Mouse (Mus musculus): ENCODE results near the gene Dlec1. TPM values are rescaled to one million over a fixed set of nuclear protein-coding genes. Genes with fewer than 3 reads are reported as not detected.

Gene Dlec1
- polyA plus RNA-seq, 1 experiment from 2014 or later: 0.55 TPM

GRCm38 (mm10) chr9:119067601-119068000, 34.7 kb upstream of the Dlec1 start:
- Histone ChIP-seq H3K4me3 (ENCODE audit: control insufficient read depth in 1 of 2, insufficient read depth in 1 of 2, low read depth in 1 of 2, low read length in 2 of 2) (no peak overlapping the region), H3K4me1 (ENCODE audit: control insufficient read depth in 2 of 2, insufficient read depth in 2 of 2, low read length in 2 of 2) (peaks cover 3 to 9% of the 10 kb centered on the region in 2 experiments; a peak in 2 of 4 replicates), H3K9ac (ENCODE audit: low read length) (no peak overlapping the region), H3K36me3 (ENCODE audit: control insufficient read depth, insufficient read depth, low read length) (peaks cover 15% of the 10 kb centered on the region), H3K27ac (replicated peaks in 1 of 2; ENCODE audit: control insufficient read depth in 1 of 2, insufficient read depth in 1 of 2, low read depth in 2 of 2, low read length in 2 of 2) (no peak overlapping the region), H3K27me3 (ENCODE audit: control insufficient read depth, insufficient read depth, low read length) (no peaks in the 10 kb centered on the region), H3K9me3 (ENCODE audit: control insufficient read depth, low read length) (no peaks in the 10 kb centered on the region), H3K4me2 (ENCODE audit: low read length) (no peak overlapping the region)
- 3% methylated on average over 6 of the region's 6 CpGs for WGBS
- ATAC-seq (ENCODE audit: insufficient number of reproducible peaks, insufficient read depth, low FRiP score, low read depth): no peak

GRCm38 (mm10) chr9:119068266-119068665, 34.0 kb upstream of the Dlec1 start:
- H3K4me2 ChIP-seq (ENCODE audit: low read length): no peak overlapping the region
- ATAC-seq (ENCODE audit: insufficient number of reproducible peaks, insufficient read depth, low FRiP score, low read depth): no peak
- WGBS: 75% methylated on average over 11 of the region's 11 CpGs
- H3K9me3 ChIP-seq (ENCODE audit: control insufficient read depth, low read length): no peaks in the 10 kb centered on the region
- H3K4me1 ChIP-seq (ENCODE audit: control insufficient read depth in 2 of 2, insufficient read depth in 2 of 2, low read length in 2 of 2): peaks cover 4 to 10% of the 10 kb centered on the region in 2 experiments
- no peak overlapping the region for H3K4me3 ChIP-seq (ENCODE audit: control insufficient read depth in 1 of 2, insufficient read depth in 1 of 2, low read depth in 1 of 2, low read length in 2 of 2)
- H3K27me3 ChIP-seq (ENCODE audit: control insufficient read depth, insufficient read depth, low read length): no peaks in the 10 kb centered on the region
- no peak overlapping the region for H3K9ac ChIP-seq (ENCODE audit: low read length)
- H3K27ac ChIP-seq (replicated peaks in 1 of 2; ENCODE audit: control insufficient read depth in 1 of 2, insufficient read depth in 1 of 2, low read depth in 2 of 2, low read length in 2 of 2): no peak overlapping the region
- H3K36me3 ChIP-seq (ENCODE audit: control insufficient read depth, insufficient read depth, low read length): peaks cover 22% of the 10 kb centered on the region

- Histone ChIP-seq H3K27ac (replicated peaks in 1 of 2; ENCODE audit: control insufficient read depth in 1 of 2, insufficient read depth in 1 of 2, low read depth in 2 of 2, low read length in 2 of 2) (no peak overlapping the region), H3K4me2 (ENCODE audit: low read length) (no peak overlapping the region), H3K36me3 (ENCODE audit: control insufficient read depth, insufficient read depth, low read length) (peaks cover 40% of the 10 kb centered on the region), H3K4me1 (ENCODE audit: control insufficient read depth in 2 of 2, insufficient read depth in 2 of 2, low read length in 2 of 2) (peaks cover 9 to 12% of the 10 kb centered on the region in 2 experiments), H3K9me3 (ENCODE audit: control insufficient read depth, low read length) (no peaks in the 10 kb centered on the region), H3K9ac (ENCODE audit: low read length) (no peak overlapping the region), H3K4me3 (ENCODE audit: control insufficient read depth in 1 of 2, insufficient read depth in 1 of 2, low read depth in 1 of 2, low read length in 2 of 2) (no peak overlapping the region), H3K27me3 (ENCODE audit: control insufficient read depth, insufficient read depth, low read length) (no peaks in the 10 kb centered on the region)
- 58% methylated on average over 13 of the region's 13 CpGs for WGBS
- ATAC-seq (ENCODE audit: insufficient number of reproducible peaks, insufficient read depth, low FRiP score, low read depth): no peak
Observed at GRCm38 (mm10) chr9:119070173-119070825, 32.0 kb upstream of the Dlec1 start.

GRCm38 (mm10) chr9:119071786-119072185, 30.5 kb upstream of the Dlec1 start:
- no peak overlapping the region for H3K4me3 ChIP-seq (ENCODE audit: control insufficient read depth in 1 of 2, insufficient read depth in 1 of 2, low read depth in 1 of 2, low read length in 2 of 2)
- no peaks in the 10 kb centered on the region for H3K9me3 ChIP-seq (ENCODE audit: control insufficient read depth, low read length)
- no peaks in the 10 kb centered on the region for H3K27me3 ChIP-seq (ENCODE audit: control insufficient read depth, insufficient read depth, low read length)
- 75% methylated on average over 9 of the region's 9 CpGs for WGBS
- H3K27ac ChIP-seq (replicated peaks in 1 of 2; ENCODE audit: control insufficient read depth in 1 of 2, insufficient read depth in 1 of 2, low read depth in 2 of 2, low read length in 2 of 2): no peak overlapping the region
- peaks cover 12 to 14% of the 10 kb centered on the region in 2 experiments for H3K4me1 ChIP-seq (ENCODE audit: control insufficient read depth in 2 of 2, insufficient read depth in 2 of 2, low read length in 2 of 2)
- ATAC-seq (ENCODE audit: insufficient number of reproducible peaks, insufficient read depth, low FRiP score, low read depth): no peak
- H3K9ac ChIP-seq (ENCODE audit: low read length): no peak overlapping the region
- H3K4me2 ChIP-seq (ENCODE audit: low read length): no peak overlapping the region
- peaks cover 50% of the 10 kb centered on the region for H3K36me3 ChIP-seq (ENCODE audit: control insufficient read depth, insufficient read depth, low read length)

- H3K27ac ChIP-seq (replicated peaks in 1 of 2; ENCODE audit: control insufficient read depth in 1 of 2, insufficient read depth in 1 of 2, low read depth in 2 of 2, low read length in 2 of 2): peak overlapping the region; percentile 2 to 28; a peak in 2 of 4 replicates
- peaks cover 59% of the 10 kb centered on the region for H3K36me3 ChIP-seq (ENCODE audit: control insufficient read depth, insufficient read depth, low read length)
- 66% methylated on average over 15 of the region's 15 CpGs for WGBS
- H3K4me3 ChIP-seq (ENCODE audit: control insufficient read depth in 1 of 2, insufficient read depth in 1 of 2, low read depth in 1 of 2, low read length in 2 of 2): no peak overlapping the region
- H3K27me3 ChIP-seq (ENCODE audit: control insufficient read depth, insufficient read depth, low read length): no peaks in the 10 kb centered on the region
- no peak for ATAC-seq (ENCODE audit: insufficient number of reproducible peaks, insufficient read depth, low FRiP score, low read depth)
- no peaks in the 10 kb centered on the region for H3K9me3 ChIP-seq (ENCODE audit: control insufficient read depth, low read length)
- H3K4me1 ChIP-seq (ENCODE audit: control insufficient read depth in 2 of 2, insufficient read depth in 2 of 2, low read length in 2 of 2): peaks cover 12 to 14% of the 10 kb centered on the region in 2 experiments
- H3K9ac ChIP-seq (ENCODE audit: low read length): 0 out of 2 replicates have a peak overlapping the region, but pooled peaks have one; percentile 11
- H3K4me2 ChIP-seq (ENCODE audit: low read length): no peak overlapping the region
Observed at GRCm38 (mm10) chr9:119073184-119073895, 28.9 kb upstream of the Dlec1 start.

- Histone ChIP-seq H3K4me2 (ENCODE audit: low read length) (no peak overlapping the region), H3K36me3 (ENCODE audit: control insufficient read depth, insufficient read depth, low read length) (peaks cover 80% of the 10 kb centered on the region), H3K27ac (replicated peaks in 1 of 2; ENCODE audit: control insufficient read depth in 1 of 2, insufficient read depth in 1 of 2, low read depth in 2 of 2, low read length in 2 of 2) (no peak overlapping the region), H3K4me1 (ENCODE audit: control insufficient read depth in 2 of 2, insufficient read depth in 2 of 2, low read length in 2 of 2) (peaks cover 6 to 11% of the 10 kb centered on the region in 2 experiments), H3K4me3 (ENCODE audit: control insufficient read depth in 1 of 2, insufficient read depth in 1 of 2, low read depth in 1 of 2, low read length in 2 of 2) (no peak overlapping the region), H3K27me3 (ENCODE audit: control insufficient read depth, insufficient read depth, low read length) (no peaks in the 10 kb centered on the region), H3K9me3 (ENCODE audit: control insufficient read depth, low read length) (no peaks in the 10 kb centered on the region), H3K9ac (ENCODE audit: low read length) (no peak overlapping the region)
- ATAC-seq (ENCODE audit: insufficient number of reproducible peaks, insufficient read depth, low FRiP score, low read depth): peak; percentile 48; the same call in 1 of the 2 replicates
- 51% methylated on average over 16 of the region's 16 CpGs for WGBS
Observed at GRCm38 (mm10) chr9:119075685-119076084, 26.6 kb upstream of the Dlec1 start.

- peaks cover 60% of the 10 kb centered on the region for H3K36me3 ChIP-seq (ENCODE audit: control insufficient read depth, insufficient read depth, low read length)
Observed at GRCm38 (mm10) chr9:119080040-119080675, 22.1 kb upstream of the Dlec1 start.

More at GRCm38 (mm10) chr9:119080040-119080675, 22.1 kb upstream of the Dlec1 start:
- 76% methylated on average over 5 of the region's 5 CpGs for WGBS
- no peaks in the 10 kb centered on the region for H3K9me3 ChIP-seq (ENCODE audit: control insufficient read depth, low read length)
- H3K4me1 ChIP-seq (ENCODE audit: control insufficient read depth in 2 of 2, insufficient read depth in 2 of 2, low read length in 2 of 2): peaks cover 14 to 26% of the 10 kb centered on the region in 2 experiments
- no peak for ATAC-seq (ENCODE audit: insufficient number of reproducible peaks, insufficient read depth, low FRiP score, low read depth)
- no peaks in the 10 kb centered on the region for H3K27me3 ChIP-seq (ENCODE audit: control insufficient read depth, insufficient read depth, low read length)
- no peak overlapping the region for H3K4me2 ChIP-seq (ENCODE audit: low read length)
- H3K9ac ChIP-seq (ENCODE audit: low read length): no peak overlapping the region
- no peak overlapping the region for H3K27ac ChIP-seq (replicated peaks in 1 of 2; ENCODE audit: control insufficient read depth in 1 of 2, insufficient read depth in 1 of 2, low read depth in 2 of 2, low read length in 2 of 2)
- H3K4me3 ChIP-seq (ENCODE audit: control insufficient read depth in 1 of 2, insufficient read depth in 1 of 2, low read depth in 1 of 2, low read length in 2 of 2): no peak overlapping the region
